Mouse (Mus musculus): Measurements from ENCODE around the gene Shb. TPM values are rescaled to one million over a fixed set of nuclear protein-coding genes. Genes with fewer than 3 reads are reported as not detected.
"Not testable (repeated sequence)": the region's sequence is repeated elsewhere in the genome, so short reads cannot be mapped to it uniquely, and the experiment has no call there.

Gene Shb
- polyA plus RNA-seq, 1 experiment from 2014 or later = 6.6 TPM

GRCm38 (mm10) chr4:45406397-45406796, 125.9 kb downstream of the Shb start:
- H3K4me1 ChIP-seq (replicated peaks) = peaks cover 17% of the 10 kb centered on the region
- H3K27ac ChIP-seq = no peak overlapping the region
- ATAC-seq (ENCODE audit: insufficient number of reproducible peaks, insufficient read depth, low FRiP score, low TSS enrichment, low read depth) = no peak
- H3K9me3 ChIP-seq = no peaks in the 10 kb centered on the region
- peak overlapping the region; percentile 84 for H3K4me2 ChIP-seq
- no peaks in the 10 kb centered on the region for H3K27me3 ChIP-seq
- peaks cover 30% of the 10 kb centered on the region for H3K36me3 ChIP-seq
- H3K9ac ChIP-seq (replicated peaks) = 0 out of 2 replicates have a peak overlapping the region, but pooled peaks have one; percentile 18
- no peak overlapping the region for H3K4me3 ChIP-seq (replicated peaks)
- 90% methylated on average over 7 of the region's 7 CpGs for WGBS

GRCm38 (mm10) chr4:45405315-45405714, 127.0 kb downstream of the Shb start:
- no peak overlapping the region for H3K4me3 ChIP-seq (replicated peaks)
- no peak overlapping the region for H3K27ac ChIP-seq
- no peak overlapping the region for H3K9ac ChIP-seq (replicated peaks)
- H3K9me3 ChIP-seq = no peaks in the 10 kb centered on the region
- no peak overlapping the region for H3K4me2 ChIP-seq
- no peaks in the 10 kb centered on the region for H3K27me3 ChIP-seq
- WGBS = 70% methylated on average over 7 of the region's 7 CpGs
- no peak for ATAC-seq (ENCODE audit: insufficient number of reproducible peaks, insufficient read depth, low FRiP score, low TSS enrichment, low read depth)
- H3K4me1 ChIP-seq (replicated peaks) = peaks cover 17% of the 10 kb centered on the region
- peaks cover 40% of the 10 kb centered on the region for H3K36me3 ChIP-seq

GRCm38 (mm10) chr4:45404086-45404485, 128.2 kb downstream of the Shb start:
- ATAC-seq (ENCODE audit: insufficient number of reproducible peaks, insufficient read depth, low FRiP score, low TSS enrichment, low read depth) = no peak
- no peaks in the 10 kb centered on the region for H3K27me3 ChIP-seq
- no peak overlapping the region for H3K4me2 ChIP-seq
- H3K36me3 ChIP-seq = peaks cover 52% of the 10 kb centered on the region
- H3K27ac ChIP-seq = no peak overlapping the region
- peaks cover 17% of the 10 kb centered on the region for H3K4me1 ChIP-seq (replicated peaks)
- 94% methylated on average over 7 of the region's 7 CpGs for WGBS
- H3K9me3 ChIP-seq = no peaks in the 10 kb centered on the region
- H3K9ac ChIP-seq (replicated peaks) = no peak overlapping the region
- H3K4me3 ChIP-seq (replicated peaks) = no peak overlapping the region

DNA sequence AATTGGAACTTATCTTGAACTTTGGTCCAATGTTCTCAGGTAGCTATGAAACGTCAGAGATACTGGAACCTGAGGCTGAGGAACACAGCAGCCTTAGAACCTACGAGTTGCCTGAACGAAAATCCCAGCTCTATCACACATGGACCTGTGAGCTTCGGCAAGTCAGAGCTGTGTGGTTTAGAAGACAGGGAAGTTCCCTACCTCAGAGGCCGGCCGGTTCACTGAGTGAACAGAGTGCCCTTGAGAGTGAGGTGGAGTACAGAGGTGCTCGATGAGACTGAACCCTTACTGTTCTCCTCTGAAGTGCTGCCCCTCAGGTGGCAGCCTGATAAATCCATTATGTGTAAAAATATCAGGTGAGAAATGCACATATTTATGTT, 128.8 kb downstream of the Shb start:
- peaks cover 58% of the 10 kb centered on the region for H3K36me3 ChIP-seq
- no peaks in the 10 kb centered on the region for H3K9me3 ChIP-seq
- peaks cover 17% of the 10 kb centered on the region for H3K4me1 ChIP-seq (replicated peaks)
- H3K4me2 ChIP-seq = no peak overlapping the region
- 85% methylated on average over 7 of the region's 7 CpGs for WGBS
- no peak overlapping the region for H3K27ac ChIP-seq
- H3K4me3 ChIP-seq (replicated peaks) = no peak overlapping the region
- ATAC-seq (ENCODE audit: insufficient number of reproducible peaks, insufficient read depth, low FRiP score, low TSS enrichment, low read depth) = no peak
- H3K27me3 ChIP-seq = no peaks in the 10 kb centered on the region
- no peak overlapping the region for H3K9ac ChIP-seq (replicated peaks)

GRCm38 (mm10) chr4:45402878-45403498, 129.3 kb downstream of the Shb start:
- Histone ChIP-seq H3K4me3 (replicated peaks) (no peak overlapping the region), H3K9ac (replicated peaks) (no peak overlapping the region), H3K4me2 (no peak overlapping the region), H3K27me3 (no peaks in the 10 kb centered on the region), H3K36me3 (peaks cover 63% of the 10 kb centered on the region), H3K27ac (no peak overlapping the region), H3K9me3 (no peaks in the 10 kb centered on the region), H3K4me1 (replicated peaks) (peaks cover 17% of the 10 kb centered on the region)
- 90% methylated on average over 7 of the region's 7 CpGs for WGBS
- no peak for ATAC-seq (ENCODE audit: insufficient number of reproducible peaks, insufficient read depth, low FRiP score, low TSS enrichment, low read depth)

DNA sequence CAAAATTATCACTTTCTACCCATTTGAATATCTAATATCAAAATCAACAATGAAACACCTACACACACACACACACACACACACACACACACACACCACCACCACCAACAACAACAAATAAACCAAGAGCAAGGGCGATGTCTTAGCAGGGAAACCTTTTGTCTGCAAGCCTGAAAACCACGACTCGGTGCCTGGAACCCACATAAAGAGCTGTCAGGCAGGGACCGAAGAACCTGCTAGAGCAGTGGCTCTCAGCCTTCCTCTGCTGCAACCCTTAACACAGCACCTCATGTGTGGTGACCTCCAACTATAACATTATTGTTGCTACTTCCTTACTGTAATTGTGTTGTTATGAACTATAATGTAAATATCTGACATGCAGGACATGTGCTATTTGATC, 130.0 kb downstream of the Shb start:
- Histone ChIP-seq H3K36me3 (peaks cover 70% of the 10 kb centered on the region), H3K9me3 (no peaks in the 10 kb centered on the region), H3K9ac (replicated peaks) (no peak overlapping the region), H3K4me2 (no peak overlapping the region), H3K4me1 (replicated peaks) (peaks cover 11% of the 10 kb centered on the region), H3K4me3 (replicated peaks) (no peak overlapping the region), H3K27ac (no peak overlapping the region), H3K27me3 (no peaks in the 10 kb centered on the region)
- no peak for ATAC-seq (ENCODE audit: insufficient number of reproducible peaks, insufficient read depth, low FRiP score, low TSS enrichment, low read depth)
- WGBS = 94% methylated on average over 4 of the region's 4 CpGs

GRCm38 (mm10) chr4:45399421-45400210, 132.7 kb downstream of the Shb start:
- no peak for ATAC-seq (ENCODE audit: insufficient number of reproducible peaks, insufficient read depth, low FRiP score, low TSS enrichment, low read depth)
- H3K27ac ChIP-seq = no peak overlapping the region
- peaks cover 82% of the 10 kb centered on the region for H3K36me3 ChIP-seq
- H3K4me3 ChIP-seq (replicated peaks) = no peak overlapping the region
- no peak overlapping the region for H3K4me2 ChIP-seq
- no peaks in the 10 kb centered on the region for H3K4me1 ChIP-seq (replicated peaks)
- no peak overlapping the region for H3K9ac ChIP-seq (replicated peaks)
- 94% methylated on average over 45 of the region's 45 CpGs for WGBS
- H3K27me3 ChIP-seq = no peaks in the 10 kb centered on the region
- no peaks in the 10 kb centered on the region for H3K9me3 ChIP-seq

DNA sequence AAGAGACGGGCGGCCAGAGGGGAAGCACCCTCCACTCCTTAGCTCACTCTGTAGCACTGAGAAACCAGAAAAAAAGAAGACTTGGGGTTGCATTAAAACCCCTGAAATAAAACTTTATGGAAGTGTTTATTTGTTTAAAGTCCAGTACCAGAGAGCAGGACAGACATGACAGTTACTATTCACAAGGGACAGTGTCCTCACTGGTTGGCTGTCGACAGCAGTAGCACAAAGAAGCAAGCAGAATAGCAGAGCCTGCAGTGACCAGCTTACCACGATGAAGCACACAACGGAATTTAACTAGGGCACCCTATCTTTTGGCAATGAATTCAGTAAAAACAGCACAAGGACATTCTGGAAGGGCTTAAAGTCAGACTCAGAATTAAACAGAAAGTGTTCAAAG, 134.0 kb downstream of the Shb start:
- not testable (repeated sequence) for ATAC-seq (ENCODE audit: insufficient number of reproducible peaks, insufficient read depth, low FRiP score, low TSS enrichment, low read depth); H3K4me3 ChIP-seq (replicated peaks); H3K4me1 ChIP-seq (replicated peaks); H3K27me3 ChIP-seq; H3K27ac ChIP-seq; H3K9ac ChIP-seq (replicated peaks); H3K4me2 ChIP-seq; H3K9me3 ChIP-seq
- 85% methylated on average over 5 of the region's 5 CpGs for WGBS
- peaks cover 69% of the 10 kb centered on the region for H3K36me3 ChIP-seq

- H3K4me1 ChIP-seq (replicated peaks); ATAC-seq (ENCODE audit: insufficient number of reproducible peaks, insufficient read depth, low FRiP score, low TSS enrichment, low read depth); H3K4me2 ChIP-seq; H3K4me3 ChIP-seq (replicated peaks); H3K27ac ChIP-seq; H3K9me3 ChIP-seq; H3K9ac ChIP-seq (replicated peaks); H3K27me3 ChIP-seq: not testable (repeated sequence)
- peaks cover 50% of the 10 kb centered on the region for H3K36me3 ChIP-seq
- 82% methylated on average over 6 of the region's 6 CpGs for WGBS
Measured at GRCm38 (mm10) chr4:45396211-45396610, 136.1 kb downstream of the Shb start.

DNA sequence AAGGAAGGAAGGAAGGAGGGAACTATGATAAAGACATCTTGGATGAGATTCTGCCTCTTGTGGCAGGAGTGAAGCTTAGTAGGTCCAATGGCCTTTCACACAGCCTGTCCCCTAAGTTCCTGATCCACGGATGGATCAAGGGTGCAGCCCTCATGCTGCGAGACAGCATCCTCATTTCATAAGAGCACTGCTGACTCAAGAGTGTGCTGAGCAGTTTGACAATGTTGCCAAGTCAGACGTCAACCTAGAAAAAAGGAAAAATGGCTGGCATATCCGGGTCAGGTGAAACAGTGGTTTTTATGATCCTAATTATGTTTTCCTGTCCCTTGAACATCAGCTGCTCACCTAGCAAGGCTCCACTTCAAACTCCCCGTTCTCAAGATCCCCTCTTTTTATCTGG, 138.6 kb downstream of the Shb start:
- no peak overlapping the region for H3K4me2 ChIP-seq
- H3K36me3 ChIP-seq = peaks cover 26% of the 10 kb centered on the region
- WGBS = 87% methylated on average over 5 of the region's 5 CpGs
- H3K27me3 ChIP-seq = no peaks in the 10 kb centered on the region
- ATAC-seq (ENCODE audit: insufficient number of reproducible peaks, insufficient read depth, low FRiP score, low TSS enrichment, low read depth) = no peak
- no peaks in the 10 kb centered on the region for H3K4me1 ChIP-seq (replicated peaks)
- H3K9me3 ChIP-seq = no peaks in the 10 kb centered on the region
- H3K27ac ChIP-seq = no peak overlapping the region
- H3K4me3 ChIP-seq (replicated peaks) = no peak overlapping the region
- H3K9ac ChIP-seq (replicated peaks) = no peak overlapping the region

GRCm38 (mm10) chr4:45392994-45393393, 139.3 kb downstream of the Shb start:
- Histone ChIP-seq H3K27me3 (no peaks in the 10 kb centered on the region), H3K27ac (no peak overlapping the region), H3K4me2 (no peak overlapping the region), H3K4me1 (replicated peaks) (no peaks in the 10 kb centered on the region), H3K9me3 (no peaks in the 10 kb centered on the region), H3K9ac (replicated peaks) (no peak overlapping the region), H3K4me3 (replicated peaks) (no peak overlapping the region), H3K36me3 (peaks cover 19% of the 10 kb centered on the region)
- 83% methylated on average over 8 of the region's 8 CpGs for WGBS
- no peak for ATAC-seq (ENCODE audit: insufficient number of reproducible peaks, insufficient read depth, low FRiP score, low TSS enrichment, low read depth)

All from limb, embryonic 12.5 days (tissue).